Mouse (Mus musculus) heart, postnatal 0 days (tissue): ENCODE data around the gene Fry.

Experiments used
- CTCF ChIP-seq: IDR thresholded peaks from 2 replicates; pipeline ENCODE4 v1.5.1; 2016; ENCODE audit warnings: antibody characterized with exemption, control low read depth, low read depth
- EP300 ChIP-seq: IDR thresholded peaks from 2 replicates; pipeline ENCODE4 v1.6.1; 2016; ENCODE audit warnings: antibody characterized with exemption, low read depth

DNA sequence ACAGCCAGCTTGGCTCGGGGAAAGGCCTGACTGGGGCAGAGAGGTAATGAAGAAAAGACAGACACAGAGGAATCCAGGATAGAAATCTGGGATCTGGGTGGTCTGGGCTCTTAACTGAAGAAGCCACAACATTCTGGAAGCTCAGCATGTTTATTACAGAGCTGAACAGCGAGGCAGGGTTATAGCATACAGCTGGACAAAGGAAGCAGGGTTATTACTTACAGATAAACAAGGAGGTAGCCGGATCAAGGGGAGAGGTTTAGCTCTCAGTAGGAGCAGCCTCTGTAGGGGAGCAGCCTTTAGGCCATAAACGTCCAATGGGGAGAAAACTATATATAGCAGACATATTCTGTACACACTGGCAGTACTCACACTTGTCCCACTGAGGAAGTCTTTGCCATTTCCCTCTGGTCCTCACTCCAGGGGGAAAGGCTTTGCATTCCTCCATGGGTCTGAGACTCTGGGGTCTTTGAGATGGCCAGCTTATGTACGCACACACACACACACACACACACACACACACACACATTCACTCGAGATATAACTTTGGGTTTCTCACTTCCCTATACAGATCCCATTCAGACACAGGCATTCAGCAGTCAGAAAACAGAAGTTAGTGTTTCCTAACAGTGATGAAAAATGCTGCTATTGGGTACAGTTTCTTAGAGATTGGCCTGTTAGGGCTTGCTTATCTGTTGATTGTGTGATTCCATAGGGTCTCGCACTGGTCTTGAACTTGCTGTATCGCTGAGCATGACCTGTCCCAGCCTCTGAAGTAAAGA lies 256.5 kb downstream of the Fry start:
- TF ChIP-seq CTCF = no peak
- TF ChIP-seq EP300 = no peak
